Mouse (Mus musculus) heart, postnatal 0 days (tissue): ENCODE results near the gene Zfp592. TPM values are rescaled to one million over a fixed set of nuclear protein-coding genes. Genes with fewer than 3 reads are reported as not detected.
A peak's percentile ranks its signal among the peaks of the same experiment; 100 is the strongest.

ENCODE experiments used
- ATAC-seq: fragments of 200-750 bp; cut with Nextera tagmentation; 2 replicates; pipeline ENCODE4 v1.8.0; 2017; ENCODE audit warnings: low read depth, moderate number of reproducible peaks, moderate library complexity; ENCODE audit not compliant: insufficient read depth
- DNase-seq: peaks from one replicate; pipeline ENCODE4 v3.0.0-alpha.2; 2016; ENCODE audit warnings: low spot score
- H3K27ac ChIP-seq: fragments of 300-500 bp; sonication (generic); 2 replicates; pipeline ENCODE4 v1.5.1; 2014; ENCODE audit warnings: low read depth, mild to moderate bottlenecking
- H3K27me3 ChIP-seq: fragments of 300-500 bp; sonication (generic); 2 replicates; pipeline ENCODE4 v1.6.1; 2014; ENCODE audit warnings: low read length, mixed read lengths; ENCODE audit not compliant: control insufficient read depth, insufficient read depth
- H3K36me3 ChIP-seq: fragments of 300-500 bp; sonication (generic); replicated peaks from 2 replicates; pipeline ENCODE4 v1.6.1; 2014; ENCODE audit warnings: low read length, mixed read lengths; ENCODE audit not compliant: control insufficient read depth, insufficient read depth
- H3K4me1 ChIP-seq: fragments of 300-500 bp; sonication (generic); 2 replicates; pipeline ENCODE4 v1.6.1; 2014; ENCODE audit warnings: antibody characterized with exemption; ENCODE audit not compliant: control insufficient read depth, insufficient read depth
- H3K4me2 ChIP-seq: fragments of 300-500 bp; sonication (generic); 2 replicates; pipeline ENCODE4 v1.6.1; 2014; ENCODE audit warnings: low read depth, mild to moderate bottlenecking, low read length, moderate library complexity
- H3K4me3 ChIP-seq: fragments of 300-500 bp; sonication (generic); 2 replicates; pipeline ENCODE4 v1.5.1; 2014; ENCODE audit warnings: low read depth, low read length
- H3K9ac ChIP-seq: fragments of 300-500 bp; sonication (generic); replicated peaks from 2 replicates; pipeline ENCODE4 v1.6.1; 2014; ENCODE audit warnings: low read depth, low read length, mixed read lengths
- H3K9me3 ChIP-seq: fragments of 300-500 bp; sonication (generic); replicated peaks from 2 replicates; pipeline ENCODE4 v1.6.1; 2016; ENCODE audit warnings: low read length; ENCODE audit not compliant: control insufficient read depth
- CTCF ChIP-seq: IDR thresholded peaks from 2 replicates; pipeline ENCODE4 v1.5.1; 2016; ENCODE audit warnings: antibody characterized with exemption, control low read depth, low read depth
- EP300 ChIP-seq: IDR thresholded peaks from 2 replicates; pipeline ENCODE4 v1.6.1; 2016; ENCODE audit warnings: antibody characterized with exemption, low read depth
- WGBS: fragments of 180-500 bp; shearing (Covaris S2); extraction: QIAGEN DNeasy Blood & Tissue Kit; methylation state at CpG from one replicate; pipeline ENCODE4 v1.1.7; 2014; 5-methylcytosine and 5-hydroxymethylcytosine counted together
- polyA plus RNA-seq: library from polyadenylated mRNA; unstranded; fragments of >200 nt; fragmentation: Nextera tagmentation; extraction: Ambion mirVana; gene quantifications from 2 replicates; pipeline ENCODE4 v1.2.1, GENCODE M21; 2015
- total RNA-seq: library from RNA; depleted of rRNA; stranded (reverse); fragments of >200 nt; gene quantifications from 2 replicates; pipeline ENCODE4 v1.2.3, GENCODE M21; 2014; ENCODE audit warnings: low replicate concordance; rRNA removed

Zfp592 gene
- total and polyA plus RNA-seq, 2 experiments from 2014 or later = 4.1 to 37.0 TPM

GRCm38 (mm10) chr7:81094104-81094757 is 100.8 kb downstream of the Zfp592 start:
- no peaks in the 10 kb centered on the region for H3K27me3 ChIP-seq
- H3K4me2 ChIP-seq = no peak overlapping the region
- H3K4me1 ChIP-seq = 0 out of 2 replicates have a peak, but pooled peaks cover 9% of the 10 kb centered on the region
- H3K9ac ChIP-seq = no peak overlapping the region; the same call in 1 of the 2 replicates
- H3K36me3 ChIP-seq = peaks cover 52% of the 10 kb centered on the region
- 48% methylated on average over 6 of the region's 6 CpGs for WGBS
- ATAC-seq (0 out of 2 replicates have a peak, but pooled peaks have one; percentile 22), DNase-seq (no peak)
- H3K27ac ChIP-seq = peak overlapping the region; percentile 26
- no peaks in the 10 kb centered on the region for H3K9me3 ChIP-seq
- TF ChIP-seq CTCF (no peak), EP300 (no peak)
- H3K4me3 ChIP-seq = no peak overlapping the region

Other genes starting within 250 kb of the Zfp592 start
- 39.8 and 88.5 TPM in 2 replicates for gene Iqgap1, start 167.7 kb upstream of the Zfp592 start, total RNA-seq
- 22.6 and 23.6 TPM in 2 replicates for gene Iqgap1, start 167.7 kb upstream of the Zfp592 start, polyA plus RNA-seq
- gene Zscan2, start 132.8 kb upstream of the Zfp592 start, total RNA-seq = 3.7 and 22.0 TPM in 2 replicates
- 1.3 and 2.0 TPM in 2 replicates for gene Zscan2, start 132.8 kb upstream of the Zfp592 start, polyA plus RNA-seq
- 22.4 and 23.2 TPM in 2 replicates for gene Wdr73, start 92.4 kb upstream of the Zfp592 start, total RNA-seq
- gene Wdr73, start 92.4 kb upstream of the Zfp592 start, polyA plus RNA-seq = 11.4 and 12.4 TPM in 2 replicates
- gene Nmb, start 88.6 kb upstream of the Zfp592 start, total RNA-seq = 5.5 and 17.6 TPM in 2 replicates
- 4.2 and 4.4 TPM in 2 replicates for gene Nmb, start 88.6 kb upstream of the Zfp592 start, polyA plus RNA-seq
- gene Sec11a, start 45.9 kb upstream of the Zfp592 start, total RNA-seq = 79.2 and 118 TPM in 2 replicates
- gene Sec11a, start 45.9 kb upstream of the Zfp592 start, polyA plus RNA-seq = 104 and 110 TPM in 2 replicates
- gene Alpk3, start 63.9 kb downstream of the Zfp592 start, total RNA-seq = 42.9 and 70.8 TPM in 2 replicates
- gene Alpk3, start 63.9 kb downstream of the Zfp592 start, polyA plus RNA-seq = 18.3 and 19.1 TPM in 2 replicates
- gene Slc28a1, start 121.1 kb downstream of the Zfp592 start, total RNA-seq = not detected in 2 replicates
- gene Slc28a1, start 121.1 kb downstream of the Zfp592 start, polyA plus RNA-seq = 0.04 and 0.05 TPM in 2 replicates
- gene Pde8a, start 219.9 kb downstream of the Zfp592 start, total RNA-seq = 6.9 and 9.6 TPM in 2 replicates
- 4.2 and 4.5 TPM in 2 replicates for gene Pde8a, start 219.9 kb downstream of the Zfp592 start, polyA plus RNA-seq